Mouse (Mus musculus) spleen, adult 12 weeks (tissue): ENCODE data around the gene Tmem260.
A peak's percentile ranks its signal among the peaks of the same experiment; 100 is the strongest.
"Not testable (repeated sequence)": the region's sequence is repeated elsewhere in the genome, so short reads cannot be mapped to it uniquely, and the experiment has no call there.

Experiments used
- DNase-seq: peaks from one replicate; pipeline ENCODE4 v3.0.0; 2022; ENCODE audit warnings: low spot score

The Tmem260 gene

DNA sequence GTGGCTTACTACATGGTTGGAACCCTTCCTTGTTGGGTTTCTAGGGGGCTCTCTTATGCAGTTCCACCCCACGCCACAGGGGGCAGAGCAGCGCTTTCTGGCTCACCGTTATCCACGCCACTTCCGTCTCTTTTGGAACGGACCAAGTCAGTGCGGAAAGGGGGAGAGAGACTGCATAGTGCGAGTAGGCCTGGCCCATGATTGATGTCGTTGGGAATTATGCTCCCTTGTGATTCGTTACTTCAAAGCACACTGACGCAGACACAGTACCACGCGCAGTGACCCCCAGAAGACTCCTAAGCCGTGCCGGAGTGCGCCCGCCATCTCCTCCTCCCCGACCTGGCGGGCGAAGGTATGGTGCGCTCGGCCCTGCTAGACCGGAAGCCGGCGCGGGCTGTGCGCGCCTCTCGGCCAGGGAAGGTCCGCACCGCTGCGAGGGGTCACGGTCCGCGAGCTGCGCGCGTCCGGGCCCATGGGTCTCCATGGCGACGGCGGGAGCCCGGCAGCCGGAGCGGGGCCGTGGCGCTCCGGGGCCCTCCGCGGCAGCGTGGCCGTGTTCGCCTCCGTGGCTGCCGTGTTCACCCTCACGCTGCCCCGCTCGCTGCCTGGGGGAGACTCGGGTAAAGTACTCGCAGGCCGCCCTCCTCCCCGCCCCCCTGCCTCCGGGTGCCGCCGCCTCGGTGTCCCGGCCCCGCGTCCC lies at the start of gene Tmem260:
Gene Tmem260, plus strand, starts transcription at position 141 of the 700 bp plus-strand sequence.
- DNase-seq, result peak; percentile 87

DNA sequence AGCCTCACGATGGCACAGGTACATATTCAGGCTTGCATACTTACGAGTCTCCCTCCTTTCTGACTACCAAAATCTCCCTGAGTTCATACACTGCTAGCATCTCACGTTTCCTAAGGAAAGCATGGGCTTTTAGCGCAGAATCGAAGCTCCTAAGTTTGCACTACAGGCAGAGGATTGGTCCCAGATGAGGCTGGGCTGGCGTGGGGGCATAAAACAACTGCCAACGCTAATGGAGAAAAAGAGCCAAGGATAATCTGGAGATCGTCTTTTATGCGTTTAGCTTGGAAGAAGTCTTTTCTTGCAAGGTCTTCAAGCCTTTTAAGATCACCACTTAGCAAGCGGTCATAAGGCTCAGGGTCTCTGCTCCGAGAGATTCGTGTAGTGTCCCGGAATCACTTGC lies 39.8 kb upstream of the Tmem260 start:
- DNase-seq, result no peak

DNA sequence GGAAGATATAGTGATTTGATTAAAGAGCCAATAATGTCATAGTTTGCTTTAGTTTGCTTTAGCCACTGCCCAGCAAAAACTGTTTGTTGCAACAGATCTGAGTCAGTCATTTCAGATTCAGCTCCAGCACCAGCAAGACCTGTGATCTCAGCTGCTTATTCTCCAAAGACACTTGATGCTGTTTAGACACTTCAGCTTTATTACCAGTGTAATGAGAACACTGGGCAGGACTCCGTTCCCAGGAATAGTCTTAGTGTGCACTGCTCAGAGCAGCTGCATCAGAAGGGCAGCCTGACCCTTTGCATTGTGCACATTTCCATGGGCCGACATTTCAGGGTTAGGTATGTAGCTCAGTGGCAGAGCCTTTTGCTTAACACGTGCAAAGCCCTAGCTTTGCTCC lies 28.9 kb upstream of the Tmem260 start:
- no peak for DNase-seq

DNA sequence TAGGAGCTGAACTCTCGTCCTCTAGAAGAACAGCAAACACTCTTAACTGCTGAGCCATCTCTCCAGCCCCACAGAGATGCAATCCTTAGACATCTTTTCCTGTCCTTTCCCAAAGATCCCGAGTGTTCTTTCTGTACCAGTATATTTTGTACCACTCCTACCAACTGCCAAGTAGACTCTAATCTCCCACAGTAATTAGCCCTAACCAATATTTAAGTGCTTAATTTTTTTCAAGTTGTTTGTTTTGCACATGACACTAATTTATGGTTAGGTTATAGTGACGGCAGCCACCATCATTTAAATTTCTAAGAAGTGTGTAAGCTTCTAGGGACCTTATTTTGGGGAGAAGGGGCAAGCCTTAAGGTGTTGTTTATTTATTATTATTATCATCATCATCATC lies 27.7 kb upstream of the Tmem260 start:
- no peak for DNase-seq

DNA sequence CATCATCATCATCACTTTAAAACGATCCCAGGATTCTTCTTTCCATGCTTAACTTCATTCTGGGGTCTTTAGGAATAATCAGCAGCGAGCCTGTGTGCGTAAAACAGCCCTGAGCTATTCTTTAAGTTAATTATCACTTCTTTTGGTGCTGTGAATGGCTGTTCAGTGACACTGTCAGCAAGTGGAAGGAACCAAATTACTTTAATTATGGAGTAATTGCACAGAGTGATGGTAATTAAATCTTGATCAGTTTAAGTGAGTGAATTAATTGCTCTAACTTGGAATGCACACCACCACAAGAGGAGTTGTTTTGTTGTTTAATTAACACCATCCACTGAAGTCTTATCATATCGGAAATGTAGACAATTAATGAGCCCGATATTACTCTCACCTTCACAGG lies 27.3 kb upstream of the Tmem260 start:
- DNase-seq, result no peak

DNA sequence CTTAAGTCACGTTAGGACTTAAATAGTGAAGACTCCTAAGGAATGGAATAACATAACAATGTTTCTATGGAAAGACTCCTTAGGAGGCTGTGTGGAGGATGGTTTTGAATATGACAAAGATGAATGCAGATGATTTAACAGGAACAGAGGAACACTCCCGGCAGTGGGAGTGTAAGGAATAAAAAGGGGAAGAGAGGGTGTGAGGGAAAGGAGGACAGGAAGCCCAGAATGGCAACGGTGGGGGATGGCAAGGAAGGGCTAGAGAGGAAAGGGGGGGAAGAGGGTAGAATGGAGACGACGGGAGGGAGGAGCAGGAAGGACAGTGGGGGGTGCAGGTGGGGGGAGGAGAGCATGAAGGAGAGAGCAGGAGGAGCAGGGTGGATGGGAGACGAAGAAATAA lies 24.4 kb upstream of the Tmem260 start:
- no peak for DNase-seq

DNA sequence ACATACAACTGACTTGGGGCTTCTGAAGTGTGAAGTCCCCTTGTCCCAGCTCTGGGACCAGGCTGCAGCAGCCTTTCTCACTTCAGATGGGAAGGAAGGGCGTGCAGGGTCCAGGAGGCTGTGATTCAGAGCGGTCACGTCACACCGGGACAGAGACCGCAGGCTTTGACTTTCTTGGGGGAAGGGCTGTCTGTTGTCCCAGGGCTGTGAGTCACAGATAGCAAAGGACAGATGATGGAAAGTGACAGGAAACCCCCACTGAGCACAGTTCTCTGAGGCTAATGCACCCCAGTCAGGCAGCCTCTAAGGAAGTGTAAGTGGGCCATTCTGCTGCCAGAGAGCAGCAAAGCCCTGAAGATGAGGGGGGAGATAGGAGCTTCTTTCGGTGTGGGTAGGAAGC lies 23.9 kb upstream of the Tmem260 start:
- no peak for DNase-seq

DNA sequence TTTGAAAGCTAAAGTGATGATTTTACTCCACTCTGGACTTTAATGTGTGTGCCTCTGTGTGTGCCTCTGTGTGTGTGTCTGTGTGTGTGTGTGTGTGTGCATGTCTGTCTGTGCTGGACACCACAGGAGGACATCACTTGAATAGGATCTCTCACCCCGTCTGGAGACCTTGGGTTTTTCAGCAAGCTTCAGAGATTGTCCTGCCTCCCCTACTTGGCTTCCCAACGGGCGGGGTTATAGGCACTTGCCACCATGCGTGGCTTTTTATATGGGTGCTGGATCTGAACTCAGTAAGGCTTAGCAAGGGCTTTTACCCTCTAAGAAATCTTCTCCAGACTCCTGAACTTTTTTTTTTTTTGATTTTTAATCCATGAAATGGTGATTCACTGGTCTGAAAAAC lies 23.5 kb upstream of the Tmem260 start:
- DNase-seq, result no peak

DNA sequence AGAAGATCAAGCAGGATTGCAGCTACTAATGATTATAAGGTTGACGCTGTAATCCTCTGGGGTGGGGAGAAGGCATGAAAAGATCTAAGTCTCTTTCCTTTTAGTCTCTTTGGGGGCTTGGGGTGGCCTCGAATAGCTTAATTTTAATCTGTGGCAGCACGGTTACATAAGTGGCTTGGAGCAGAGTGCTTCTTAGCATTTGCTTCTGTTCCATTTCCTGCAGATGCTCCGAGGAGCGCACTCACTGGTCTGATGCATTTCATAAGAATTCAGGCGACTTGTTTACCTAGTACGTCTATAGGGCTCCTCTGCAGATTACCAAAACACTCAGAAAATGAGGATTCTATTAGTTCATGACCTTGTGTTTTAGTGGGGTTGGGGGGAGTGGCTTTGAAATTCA lies 23.0 kb upstream of the Tmem260 start:
- no peak for DNase-seq

DNA sequence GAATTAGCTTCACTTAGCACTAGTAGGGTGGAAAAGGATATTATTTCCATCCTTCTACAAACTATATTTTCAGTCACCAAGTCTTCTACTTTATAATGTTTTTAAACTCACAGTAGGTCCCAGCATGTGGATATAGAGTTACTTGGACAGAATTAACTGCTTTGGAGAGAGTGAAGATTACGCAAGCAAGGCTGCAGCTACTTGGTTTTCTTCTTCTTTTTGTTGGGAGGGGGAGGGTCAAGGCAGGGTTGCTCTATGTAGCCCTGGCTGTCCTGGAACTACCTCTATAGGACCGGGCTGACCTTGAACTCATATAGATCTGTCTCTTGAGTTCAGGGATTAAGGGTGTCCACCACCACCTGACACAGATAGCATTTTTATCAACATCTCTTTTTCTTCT lies 13.9 kb upstream of the Tmem260 start:
- no peak for DNase-seq

DNA sequence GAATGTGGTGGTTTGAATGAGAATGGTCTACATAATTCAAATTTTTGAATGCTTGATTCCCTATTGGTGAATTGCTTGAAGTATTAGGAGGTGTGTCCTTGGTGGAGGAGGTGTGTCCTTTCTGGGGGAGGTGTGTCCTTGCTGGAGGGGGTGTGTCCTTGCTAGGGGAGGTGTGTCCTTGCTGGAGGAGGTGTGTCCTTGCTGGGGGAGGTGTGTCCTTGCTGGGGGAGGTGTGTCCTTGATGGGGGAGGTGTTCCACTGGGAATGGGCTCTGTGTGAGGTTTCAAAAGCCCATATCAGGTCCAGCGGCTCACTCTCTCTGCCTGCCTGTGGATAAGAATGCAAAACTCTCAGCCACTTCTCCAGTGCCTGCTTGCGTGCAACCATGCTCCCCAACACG lies 2.1 kb upstream of the Tmem260 start:
- DNase-seq, result no peak

DNA sequence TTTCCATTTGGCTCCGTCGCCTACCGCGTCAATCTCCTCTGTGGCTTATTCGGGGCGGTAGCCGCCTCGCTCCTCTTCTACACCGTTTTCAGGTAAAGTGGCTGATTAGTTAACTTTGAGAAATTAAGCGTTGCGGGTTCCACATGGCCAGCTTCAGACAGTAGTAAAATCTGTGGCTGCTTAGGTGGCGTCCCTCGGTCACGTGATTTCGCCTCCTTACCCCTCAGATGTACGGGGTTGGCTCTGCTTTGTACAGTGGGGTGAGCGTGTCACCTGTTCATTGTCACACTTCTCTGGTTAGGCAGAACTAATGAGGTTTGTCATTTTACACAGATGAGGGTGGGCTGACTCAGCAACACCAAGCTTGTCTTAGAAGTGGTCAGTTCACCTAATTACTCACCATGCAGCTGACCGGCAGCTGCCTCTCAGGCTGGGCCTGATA lies 6.1 kb downstream of the Tmem260 start:
- no peak for DNase-seq

DNA sequence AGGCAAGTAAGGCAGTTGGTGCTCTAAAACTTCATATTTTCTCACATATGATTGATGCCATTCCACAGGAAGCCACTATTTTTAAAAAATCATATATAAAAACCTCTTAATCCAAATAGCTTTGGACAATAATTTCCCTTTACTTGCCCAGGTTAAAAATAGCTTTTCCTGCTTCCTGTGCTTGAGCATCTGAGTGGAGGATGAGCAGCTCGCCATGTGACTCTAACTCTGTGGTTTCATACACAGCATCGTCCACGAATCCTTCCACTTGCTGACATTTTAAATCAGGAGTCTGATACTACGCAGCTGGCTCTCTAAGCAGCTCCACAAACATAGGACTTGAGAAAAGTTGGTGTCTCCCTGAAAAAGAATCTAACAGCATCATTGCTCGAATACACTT lies 7.5 kb downstream of the Tmem260 start:
- DNase-seq, result no peak

DNA sequence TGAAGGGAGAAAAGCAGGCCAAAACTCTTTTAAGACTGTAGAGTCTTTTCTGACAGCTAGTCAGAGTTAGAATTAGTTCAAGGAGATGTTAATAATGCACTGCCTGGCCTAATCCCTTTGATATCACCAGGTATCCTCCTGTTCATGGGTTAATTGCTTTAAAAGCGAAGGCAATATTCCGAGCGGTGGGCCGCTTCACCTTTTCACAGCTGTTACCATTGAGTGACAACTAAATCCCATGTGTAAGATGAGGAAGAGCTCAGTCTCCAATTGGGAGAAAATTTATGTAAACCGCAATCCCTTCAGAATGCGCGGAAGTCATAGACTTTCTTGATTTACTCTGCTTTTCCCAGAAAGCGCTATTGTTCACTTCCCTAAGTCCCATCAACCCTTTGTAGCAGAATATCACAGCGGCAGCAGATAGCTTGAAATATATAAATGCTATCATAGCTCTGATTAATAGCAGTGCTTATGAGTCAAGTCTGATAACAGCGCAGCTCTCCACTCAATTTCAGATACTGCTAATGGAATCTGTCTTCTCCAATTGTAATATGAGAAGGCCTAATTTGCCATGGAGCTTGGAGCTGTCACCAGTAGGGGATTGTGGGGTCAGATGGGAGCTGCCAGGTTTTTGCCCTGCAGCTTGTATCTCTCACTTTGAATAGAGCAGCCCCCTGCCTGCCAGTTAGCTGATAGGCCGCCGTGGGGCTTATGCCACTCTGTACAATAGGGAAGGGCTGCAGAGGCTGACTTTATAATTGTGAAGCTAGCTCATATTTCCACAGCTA lies 10.6 kb downstream of the Tmem260 start:
- no peak for DNase-seq

DNA sequence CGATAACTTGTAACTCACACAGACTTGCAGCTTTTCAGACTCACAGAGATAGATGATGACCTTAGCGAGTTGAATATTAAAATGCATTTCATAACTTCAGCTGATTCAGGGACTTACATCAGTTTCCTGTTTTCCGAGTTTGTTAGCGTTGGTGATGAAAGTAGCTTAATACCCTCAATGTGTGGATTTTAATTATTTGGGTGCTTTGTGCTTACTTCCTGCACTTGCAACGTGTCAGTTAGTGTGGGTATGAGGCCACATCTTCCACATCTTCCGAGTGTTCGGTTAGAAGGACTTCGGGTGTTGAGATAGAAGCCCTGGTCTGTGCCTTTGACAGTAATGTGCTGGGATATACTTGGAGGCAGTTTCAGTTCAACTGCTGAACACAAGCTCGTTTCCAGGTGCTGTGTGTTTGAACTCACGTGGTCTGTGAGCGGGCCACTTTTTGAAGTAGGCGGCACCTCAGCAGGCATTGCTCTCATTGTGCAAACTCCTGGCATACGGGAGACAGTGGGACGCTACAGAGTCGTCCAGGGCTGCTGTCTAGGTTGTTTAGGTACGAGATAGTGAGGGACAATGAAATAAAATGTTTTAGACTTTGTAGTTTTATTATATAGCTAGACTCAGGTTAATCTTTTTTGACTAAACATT lies 11.5 kb downstream of the Tmem260 start:
- no peak for DNase-seq

DNA sequence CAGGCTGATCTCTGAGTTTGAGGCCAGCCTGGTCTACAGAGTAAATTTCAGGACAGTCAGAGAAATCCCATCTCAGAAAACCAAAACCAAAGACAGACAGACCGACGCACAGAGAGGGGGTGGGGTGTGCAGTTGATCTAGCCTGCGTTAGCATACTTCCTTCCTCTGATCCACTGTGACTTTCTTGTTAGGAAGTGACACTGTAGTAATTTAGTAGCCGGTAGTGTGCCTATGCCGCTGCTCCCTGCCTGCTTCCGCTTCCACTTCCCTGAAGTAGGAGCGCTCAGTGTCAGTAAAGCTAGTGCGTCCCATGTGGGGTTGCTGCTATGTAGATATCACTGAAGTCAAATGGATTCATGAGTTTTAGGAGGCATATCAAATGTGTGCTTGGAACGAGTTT lies 13.0 kb downstream of the Tmem260 start:
- no peak for DNase-seq

DNA sequence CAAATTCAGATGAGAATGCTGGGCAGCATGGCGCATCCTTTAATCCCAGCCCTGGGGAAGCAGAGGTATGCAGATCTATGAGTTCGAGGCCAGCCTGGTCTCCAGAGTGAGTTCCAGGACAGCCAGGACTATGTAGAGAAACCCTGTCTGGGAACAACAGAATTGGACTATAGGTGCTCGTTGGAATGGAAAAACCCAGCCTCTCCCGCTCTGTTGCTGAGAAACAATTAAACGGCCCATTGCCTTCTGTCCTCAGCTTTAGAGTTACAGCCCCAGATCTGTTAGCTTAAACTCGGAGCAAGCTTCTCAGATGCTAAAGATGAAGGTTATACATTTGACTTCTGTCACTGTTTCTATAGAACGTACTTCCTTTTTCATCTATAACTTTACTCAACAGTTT lies 22.4 kb downstream of the Tmem260 start:
- DNase-seq, result no peak

DNA sequence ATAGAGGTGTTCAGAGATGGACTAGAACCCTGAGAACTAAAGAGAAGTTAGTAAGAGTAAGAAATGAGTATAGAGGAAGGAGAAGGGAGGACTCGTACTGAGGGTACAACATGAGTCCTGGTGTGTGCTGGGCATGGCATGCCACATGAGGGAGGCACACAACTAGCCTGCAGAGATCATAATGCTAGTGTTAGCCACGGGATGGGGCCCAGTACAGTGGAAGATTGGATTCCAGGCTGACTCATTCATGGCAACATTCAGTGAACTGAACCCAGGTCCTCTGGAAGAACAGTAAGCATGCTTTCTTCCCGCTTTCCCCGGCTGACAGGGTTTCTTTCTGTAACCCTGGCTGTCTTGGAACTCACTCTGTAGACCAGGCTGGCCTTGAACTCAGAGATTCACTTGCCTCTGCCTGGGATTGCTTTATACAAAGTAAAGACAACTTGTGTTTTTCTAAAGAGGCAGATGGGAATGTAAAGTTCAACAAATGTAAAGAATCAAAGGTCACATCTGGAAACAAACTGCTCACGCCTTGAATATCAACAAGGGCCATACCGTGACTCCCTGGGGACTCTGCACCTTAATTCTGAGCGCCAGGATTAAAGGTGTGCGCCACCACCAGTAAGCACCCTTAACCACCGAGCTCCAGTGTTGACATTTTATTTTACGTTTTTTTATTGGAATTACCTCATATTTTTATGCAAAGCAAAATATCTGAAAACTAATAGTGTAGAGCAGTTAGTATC lies 25.0 kb downstream of the Tmem260 start:
- DNase-seq, result no peak

DNA sequence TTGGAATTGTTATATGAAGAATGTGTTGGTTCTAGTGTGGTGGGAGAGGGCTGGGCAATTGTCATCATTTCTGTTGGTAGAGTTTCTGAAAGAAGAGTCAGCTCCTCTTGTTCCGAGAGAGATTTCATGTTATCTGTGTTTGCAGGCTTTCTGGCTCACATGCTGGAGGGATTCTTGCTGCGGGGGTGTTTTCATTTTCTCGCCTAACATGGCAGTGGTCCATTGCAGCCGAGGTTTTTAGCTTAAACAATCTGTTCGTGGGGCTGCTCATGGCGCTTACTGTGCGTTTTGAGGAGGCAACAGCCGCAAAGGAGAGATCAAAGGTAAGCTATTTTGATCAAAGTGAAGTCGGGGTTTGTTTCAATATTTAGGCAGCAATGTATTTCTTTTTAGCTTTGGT lies 26.3 kb downstream of the Tmem260 start:
- no peak for DNase-seq

DNA sequence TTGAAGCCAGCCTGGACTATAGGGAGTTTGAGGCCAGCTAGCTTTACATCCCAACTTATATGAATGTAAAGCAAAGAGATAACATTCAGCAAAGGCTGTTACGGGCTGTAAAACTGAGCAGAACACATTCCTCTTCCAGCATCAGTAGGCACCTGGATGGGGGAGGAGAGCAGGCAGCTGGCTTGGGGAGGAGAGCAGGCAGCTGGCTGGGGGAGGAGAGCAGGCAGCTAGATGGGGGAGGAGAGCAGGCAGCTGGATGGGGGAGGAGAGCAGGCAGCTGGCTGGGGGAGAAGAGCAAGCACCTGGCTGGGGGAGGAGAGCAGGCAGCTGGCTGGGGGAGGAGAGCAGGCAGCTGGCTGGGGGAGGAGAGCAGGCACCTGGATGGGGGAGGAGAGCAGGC lies 29.4 kb downstream of the Tmem260 start:
- no peak for DNase-seq

DNA sequence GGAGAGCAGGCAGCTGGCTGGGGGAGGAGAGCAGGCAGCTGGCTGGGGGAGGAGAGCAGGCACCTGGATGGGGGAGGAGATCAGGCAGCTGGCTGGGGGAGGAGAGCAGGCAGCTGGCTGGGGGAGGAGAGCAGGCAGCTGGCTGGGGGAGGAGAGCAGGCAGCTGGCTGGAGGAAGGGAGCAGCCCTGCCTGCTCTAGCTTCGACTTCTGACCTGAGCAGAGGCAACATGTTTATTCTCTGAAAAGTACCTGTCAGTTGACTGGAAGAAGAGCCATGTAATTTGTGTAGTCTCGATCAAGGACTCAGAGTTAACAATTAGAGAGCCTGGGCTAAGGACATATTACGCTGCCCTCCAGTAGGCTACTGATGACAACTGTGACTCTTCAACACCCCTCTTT lies 29.9 kb downstream of the Tmem260 start:
- DNase-seq, result not testable (repeated sequence)

DNA sequence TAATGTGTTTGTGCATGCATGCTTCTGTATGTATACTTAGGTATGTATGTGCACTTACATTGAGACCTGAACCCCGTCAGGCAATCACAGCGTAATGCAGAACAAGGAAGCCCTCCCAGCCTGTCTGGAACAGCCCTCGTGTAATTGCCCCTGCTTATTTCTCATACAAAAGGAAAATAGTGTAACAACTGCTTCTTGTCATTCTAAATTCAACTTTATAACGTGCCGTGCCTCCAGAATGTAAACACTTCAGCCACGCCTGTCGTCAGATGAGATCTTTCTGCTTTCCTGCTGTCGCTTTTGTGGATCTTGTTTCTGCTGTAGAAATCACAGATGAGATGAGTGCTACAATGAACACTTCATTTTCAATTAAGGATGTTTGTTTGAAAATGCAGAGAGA lies 30.4 kb downstream of the Tmem260 start:
- DNase-seq, result no peak

DNA sequence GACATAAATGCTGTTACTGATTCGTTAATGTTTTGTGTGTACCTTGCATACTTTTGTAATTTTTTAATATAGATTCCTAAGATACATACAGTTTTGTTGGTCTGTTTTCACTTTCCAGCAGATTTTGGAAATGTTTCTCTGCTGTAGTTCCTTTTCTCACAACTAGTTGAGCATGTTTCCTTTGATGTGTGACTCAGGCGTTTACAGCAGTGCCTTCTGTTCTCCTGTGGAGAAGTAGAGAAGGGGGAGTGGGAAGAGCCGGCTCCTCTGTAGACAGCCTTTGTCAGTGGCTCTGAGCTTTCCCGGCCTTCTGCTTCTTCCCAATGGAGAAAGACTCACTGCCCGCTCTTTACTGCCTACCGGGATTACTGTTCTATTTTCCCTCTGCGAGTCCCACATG lies 35.7 kb downstream of the Tmem260 start:
- no peak for DNase-seq
